Mouse (Mus musculus): ENCODE measurements at regions not wholly inside any gene's neighbourhood (a gene's known extent, or its start where the extent isn't known, plus 50 kb on each side); places are given as distances from the start of the nearest gene placed in this dataset.

DNA sequence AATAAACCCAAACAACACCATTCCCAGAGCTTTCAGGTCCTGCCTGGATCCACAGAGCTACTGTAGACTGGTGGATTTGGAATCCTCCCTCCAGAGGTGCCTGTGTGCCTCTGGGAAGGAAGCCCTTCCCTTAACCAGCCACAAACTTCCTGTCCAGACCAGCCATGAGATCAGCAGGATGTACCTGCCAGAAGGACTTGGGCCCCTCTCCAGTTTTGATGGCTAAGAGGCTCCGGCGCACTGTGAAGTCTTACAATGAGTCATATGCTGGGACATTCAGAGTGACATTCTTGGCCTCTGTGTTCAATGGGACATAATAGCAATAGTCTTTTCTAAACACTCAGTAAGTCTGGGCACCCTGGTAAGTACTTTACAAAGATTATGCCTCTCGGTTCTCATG is 125.0 kb upstream of the Cdkn3 start:
- no peak overlapping the region for H3K4me2 ChIP-seq
- H3K27ac ChIP-seq, result no peak overlapping the region
- WGBS, result 84% methylated on average over 3 of the region's 3 CpGs
- no peaks in the 10 kb centered on the region for H3K36me3 ChIP-seq
- H3K4me3 ChIP-seq, result no peak overlapping the region
- peaks cover 6% of the 10 kb centered on the region; the same call in 1 of the 2 replicates for H3K4me1 ChIP-seq (replicated peaks)
- H3K9me3 ChIP-seq, result no peaks in the 10 kb centered on the region
- H3K27me3 ChIP-seq, result peaks cover 9% of the 10 kb centered on the region; the same call in 1 of the 2 replicates
- no peak for ATAC-seq (ENCODE audit: low FRiP score)
- no peak overlapping the region for H3K9ac ChIP-seq

DNA sequence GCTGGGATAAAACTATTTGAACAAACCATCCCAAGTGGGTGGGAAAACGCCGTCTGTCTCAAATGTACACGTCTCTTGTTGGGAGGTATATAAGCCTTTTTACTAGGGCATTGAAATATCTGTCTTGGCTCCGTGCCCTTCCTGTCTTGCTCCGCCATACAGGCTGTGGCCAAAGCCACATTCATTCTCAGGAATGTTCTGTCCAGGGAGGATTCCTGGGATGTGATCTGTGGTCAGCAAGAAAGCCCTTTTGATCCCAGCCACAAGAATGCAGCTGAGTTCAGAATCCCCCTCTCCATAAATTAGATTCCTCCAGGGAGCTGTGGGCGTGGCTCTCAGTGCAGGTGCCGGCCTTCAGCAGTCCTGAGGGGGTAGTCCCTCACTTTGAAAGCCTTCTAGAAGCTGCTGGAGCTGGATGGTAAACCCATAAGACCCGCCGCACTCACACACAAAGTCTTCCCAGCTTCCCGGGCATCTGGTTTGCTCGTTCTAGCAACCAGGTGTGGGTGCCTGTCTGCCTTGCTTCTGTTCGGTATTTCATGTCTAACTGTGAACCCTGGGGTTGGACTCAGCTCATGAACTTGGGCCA is 125.6 kb upstream of the Cdkn3 start:
- 73% methylated on average over 12 of the region's 12 CpGs for WGBS

DNA sequence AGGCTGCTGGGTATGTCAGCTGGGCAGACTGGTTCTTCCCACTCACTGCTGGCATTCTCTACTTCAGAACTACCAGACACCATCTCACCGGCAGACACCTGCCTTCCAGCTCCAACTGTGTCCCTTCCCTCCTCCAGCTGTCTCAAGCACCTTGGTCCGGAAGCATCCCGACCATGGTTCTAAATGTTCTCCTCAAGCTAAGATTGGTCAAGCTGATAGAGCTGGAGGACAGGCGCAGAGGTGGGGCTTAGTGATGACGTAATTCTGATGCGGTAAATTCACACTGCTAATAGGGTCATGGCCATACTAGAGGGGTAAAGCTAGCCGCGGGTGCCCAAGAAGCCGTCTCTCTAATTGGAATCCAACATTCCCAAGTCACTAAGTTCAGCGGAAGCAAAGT is 126.1 kb upstream of the Cdkn3 start:
- Histone ChIP-seq H3K4me2 (no peak overlapping the region), H3K36me3 (no peaks in the 10 kb centered on the region), H3K4me1 (replicated peaks) (peaks cover under 1% of the 10 kb centered on the region; the same call in 1 of the 2 replicates), H3K9me3 (no peaks in the 10 kb centered on the region), H3K9ac (no peak overlapping the region), H3K27ac (no peak overlapping the region), H3K27me3 (peaks cover 9% of the 10 kb centered on the region; the same call in 1 of the 2 replicates), H3K4me3 (no peak overlapping the region)
- ATAC-seq (ENCODE audit: low FRiP score), result no peak
- 92% methylated on average over 10 of the region's 10 CpGs for WGBS

More for the DNA sequence above, 125.6 kb upstream of the Cdkn3 start:
- Histone ChIP-seq H3K9ac (no peak overlapping the region), H3K9me3 (no peaks in the 10 kb centered on the region), H3K27ac (no peak overlapping the region), H3K27me3 (peaks cover 9% of the 10 kb centered on the region; the same call in 1 of the 2 replicates), H3K4me1 (replicated peaks) (peaks cover 5% of the 10 kb centered on the region; the same call in 1 of the 2 replicates), H3K4me2 (no peak overlapping the region), H3K4me3 (no peak overlapping the region), H3K36me3 (no peaks in the 10 kb centered on the region)
- ATAC-seq (ENCODE audit: low FRiP score), result no peak

DNA sequence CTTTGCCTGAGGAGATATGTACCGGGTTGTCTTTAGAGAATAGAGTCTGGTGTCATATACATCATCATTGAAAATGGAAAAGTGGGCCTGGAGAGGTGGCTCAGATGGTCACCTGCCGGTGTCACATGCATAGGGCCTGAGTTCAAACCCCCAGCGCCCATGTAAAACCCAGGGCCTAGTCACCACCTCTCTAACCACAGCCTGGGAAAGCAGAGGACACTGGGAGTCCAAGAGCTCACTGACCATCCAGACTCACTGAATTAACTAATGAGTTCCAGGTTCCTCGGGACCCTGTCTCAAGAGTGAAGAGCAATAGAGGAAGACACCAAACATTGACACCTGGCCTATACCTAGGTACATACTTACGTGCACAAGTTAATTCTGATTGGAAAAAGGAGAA is 132.7 kb upstream of the Cdkn3 start:
- WGBS, result 88% methylated on average over 5 of the region's 5 CpGs

GRCm38 (mm10) chr14:46625760-46626159 is 134.6 kb upstream of the Cdkn3 start:
- Histone ChIP-seq H3K4me1 (replicated peaks) (no peaks in the 10 kb centered on the region), H3K9me3 (no peaks in the 10 kb centered on the region), H3K27me3 (no peaks in the 10 kb centered on the region), H3K9ac (no peak overlapping the region), H3K36me3 (no peaks in the 10 kb centered on the region), H3K27ac (no peak overlapping the region), H3K4me2 (no peak overlapping the region), H3K4me3 (no peak overlapping the region)
- 85% methylated on average over 7 of the region's 7 CpGs for WGBS
- ATAC-seq (ENCODE audit: low FRiP score), result no peak

More for the DNA sequence above, 132.7 kb upstream of the Cdkn3 start:
- H3K4me1 ChIP-seq (replicated peaks), result no peaks in the 10 kb centered on the region
- H3K9ac ChIP-seq, result no peak overlapping the region
- no peaks in the 10 kb centered on the region for H3K36me3 ChIP-seq
- no peaks in the 10 kb centered on the region for H3K27me3 ChIP-seq
- H3K9me3 ChIP-seq, result no peaks in the 10 kb centered on the region
- no peak overlapping the region for H3K4me2 ChIP-seq
- no peak overlapping the region for H3K27ac ChIP-seq
- H3K4me3 ChIP-seq, result no peak overlapping the region
- ATAC-seq (ENCODE audit: low FRiP score), result no peak

DNA sequence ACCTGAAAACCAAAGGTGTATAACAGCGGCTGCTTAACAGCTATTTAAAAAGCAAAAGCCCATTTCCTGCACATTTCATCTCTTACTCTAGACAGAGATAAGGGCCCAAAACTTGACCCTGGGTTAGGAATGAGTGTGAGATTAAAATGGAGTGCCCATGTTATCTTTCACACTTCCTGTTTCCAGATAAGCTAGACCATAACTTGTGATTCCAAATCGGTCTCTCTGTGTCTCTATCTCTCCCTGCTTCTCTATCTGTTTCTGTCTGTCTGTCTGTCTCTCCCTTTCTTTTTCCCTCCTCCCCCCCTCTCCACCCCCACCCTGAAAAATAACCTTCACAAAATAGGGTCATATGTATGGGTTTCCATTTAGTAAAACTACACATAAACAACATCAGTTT is 136.7 kb upstream of the Cdkn3 start:
- Histone ChIP-seq H3K27me3 (no peaks in the 10 kb centered on the region), H3K9ac (no peak overlapping the region), H3K4me2 (no peak overlapping the region), H3K4me1 (replicated peaks) (no peaks in the 10 kb centered on the region), H3K4me3 (no peak overlapping the region), H3K9me3 (no peaks in the 10 kb centered on the region), H3K36me3 (no peaks in the 10 kb centered on the region), H3K27ac (no peak overlapping the region)
- no peak for ATAC-seq (ENCODE audit: low FRiP score)
- 84% methylated on average over 2 of the region's 2 CpGs for WGBS

GRCm38 (mm10) chr14:46616030-46616429 is 144.3 kb upstream of the Cdkn3 start:
- no peak for ATAC-seq (ENCODE audit: low FRiP score)
- no peak overlapping the region for H3K9ac ChIP-seq
- no peak overlapping the region for H3K4me3 ChIP-seq
- no peaks in the 10 kb centered on the region for H3K36me3 ChIP-seq
- H3K27me3 ChIP-seq, result no peaks in the 10 kb centered on the region
- no peak overlapping the region for H3K4me2 ChIP-seq
- 89% methylated on average over 9 of the region's 9 CpGs for WGBS
- H3K27ac ChIP-seq, result no peak overlapping the region
- no peaks in the 10 kb centered on the region for H3K4me1 ChIP-seq (replicated peaks)
- H3K9me3 ChIP-seq, result no peaks in the 10 kb centered on the region

- H3K27me3 ChIP-seq, result no peaks in the 10 kb centered on the region
- no peak for ATAC-seq (ENCODE audit: low FRiP score)
- no peaks in the 10 kb centered on the region for H3K4me1 ChIP-seq (replicated peaks)
- H3K36me3 ChIP-seq, result no peaks in the 10 kb centered on the region
- no peak overlapping the region for H3K27ac ChIP-seq
- H3K4me3 ChIP-seq, result no peak overlapping the region
- H3K9me3 ChIP-seq, result no peaks in the 10 kb centered on the region
- H3K9ac ChIP-seq, result no peak overlapping the region
- WGBS, result 86% methylated on average over 4 of the region's 4 CpGs
- H3K4me2 ChIP-seq, result no peak overlapping the region
Measured at GRCm38 (mm10) chr14:46614936-46615335, 145.4 kb upstream of the Cdkn3 start.

- 58% methylated on average over 4 of the region's 4 CpGs for WGBS
- Histone ChIP-seq H3K4me3 (no peak overlapping the region), H3K9ac (no peak overlapping the region), H3K4me2 (no peak overlapping the region), H3K36me3 (no peaks in the 10 kb centered on the region), H3K4me1 (replicated peaks) (no peaks in the 10 kb centered on the region), H3K27ac (no peak overlapping the region), H3K9me3 (no peaks in the 10 kb centered on the region), H3K27me3 (no peaks in the 10 kb centered on the region)
- no peak for ATAC-seq (ENCODE audit: low FRiP score)
Measured at GRCm38 (mm10) chr14:46613748-46614147, 146.6 kb upstream of the Cdkn3 start.

GRCm38 (mm10) chr14:46613211-46613610 is 147.1 kb upstream of the Cdkn3 start:
- 89% methylated on average over 8 of the region's 8 CpGs for WGBS
- Histone ChIP-seq H3K36me3 (no peaks in the 10 kb centered on the region), H3K9ac (no peak overlapping the region), H3K27ac (no peak overlapping the region), H3K4me1 (replicated peaks) (no peaks in the 10 kb centered on the region), H3K9me3 (no peaks in the 10 kb centered on the region), H3K27me3 (no peaks in the 10 kb centered on the region), H3K4me2 (no peak overlapping the region), H3K4me3 (no peak overlapping the region)
- ATAC-seq (ENCODE audit: low FRiP score), result no peak

DNA sequence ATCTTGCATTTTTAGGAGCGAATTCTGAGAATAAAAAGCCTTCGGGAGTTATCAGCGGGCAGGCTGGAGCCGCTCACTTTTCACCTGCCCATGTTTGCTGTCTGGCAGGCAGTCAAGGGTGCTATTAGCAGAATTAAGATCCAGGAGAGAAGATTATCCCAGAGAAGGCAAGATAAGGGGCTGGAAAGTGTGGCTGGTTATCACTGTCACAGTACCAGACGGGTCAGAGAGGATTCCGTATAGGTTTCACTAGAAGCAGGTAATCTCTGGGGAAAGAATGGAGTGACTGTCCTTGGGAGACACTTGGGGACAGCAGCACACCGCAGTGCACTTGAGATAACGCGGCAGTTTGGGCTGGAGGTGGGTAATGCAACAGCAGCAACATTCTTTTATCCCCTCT is 147.8 kb upstream of the Cdkn3 start:
- no peaks in the 10 kb centered on the region for H3K36me3 ChIP-seq

GRCm38 (mm10) chr14:46610926-46611325 is 149.4 kb upstream of the Cdkn3 start:
- WGBS, result 87% methylated on average over 5 of the region's 5 CpGs
- H3K4me1 ChIP-seq (replicated peaks), result no peaks in the 10 kb centered on the region
- H3K27me3 ChIP-seq, result no peaks in the 10 kb centered on the region
- H3K36me3 ChIP-seq, result no peaks in the 10 kb centered on the region
- H3K9ac ChIP-seq, result no peak overlapping the region
- no peak overlapping the region for H3K27ac ChIP-seq
- no peak overlapping the region for H3K4me2 ChIP-seq
- H3K9me3 ChIP-seq, result no peaks in the 10 kb centered on the region
- ATAC-seq (ENCODE audit: low FRiP score), result no peak
- H3K4me3 ChIP-seq, result no peak overlapping the region

More for the DNA sequence above, 147.8 kb upstream of the Cdkn3 start:
- no peaks in the 10 kb centered on the region for H3K9me3 ChIP-seq
- no peaks in the 10 kb centered on the region for H3K27me3 ChIP-seq
- H3K4me1 ChIP-seq (replicated peaks), result no peaks in the 10 kb centered on the region
- no peak overlapping the region for H3K9ac ChIP-seq
- WGBS, result 81% methylated on average over 9 of the region's 9 CpGs
- H3K4me3 ChIP-seq, result no peak overlapping the region
- H3K27ac ChIP-seq, result no peak overlapping the region
- H3K4me2 ChIP-seq, result no peak overlapping the region
- no peak for ATAC-seq (ENCODE audit: low FRiP score)

DNA sequence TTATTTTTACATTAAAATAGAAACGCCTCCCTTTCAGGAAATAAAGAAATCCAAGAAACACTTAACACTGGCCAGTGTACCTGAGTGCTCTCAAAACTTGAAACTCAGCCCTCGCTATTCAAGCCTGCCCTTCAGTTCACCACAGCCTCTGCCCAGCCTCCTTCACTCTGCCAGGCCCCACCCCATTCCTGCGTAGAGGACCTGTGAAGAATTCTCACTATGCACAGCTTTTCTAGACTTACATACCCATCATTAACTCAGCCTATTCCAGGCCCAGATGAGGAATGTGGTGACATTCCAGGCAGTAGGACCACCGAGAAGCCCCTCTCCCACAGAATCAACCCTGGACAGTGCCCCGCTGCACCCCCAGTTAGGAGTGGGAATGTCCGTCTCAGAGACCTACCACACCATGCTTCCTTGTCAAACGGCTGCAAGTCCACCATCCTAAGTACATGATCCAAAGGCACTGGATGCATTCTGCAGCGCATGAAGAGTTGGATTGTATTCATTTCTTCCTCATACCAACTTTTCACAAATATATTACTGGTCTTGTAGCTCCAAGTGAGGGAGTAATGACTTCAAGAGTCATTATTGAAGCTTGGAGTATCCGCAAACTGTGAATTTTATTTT is 150.0 kb upstream of the Cdkn3 start:
- Histone ChIP-seq H3K4me2 (no peak overlapping the region), H3K4me1 (replicated peaks) (peaks cover 4% of the 10 kb centered on the region), H3K9me3 (no peaks in the 10 kb centered on the region), H3K9ac (no peak overlapping the region), H3K27me3 (no peaks in the 10 kb centered on the region), H3K27ac (no peak overlapping the region), H3K36me3 (no peaks in the 10 kb centered on the region), H3K4me3 (no peak overlapping the region)
- WGBS, result 85% methylated on average over 9 of the region's 9 CpGs
- no peak for ATAC-seq (ENCODE audit: low FRiP score)

All from hindbrain, embryonic 13.5 days (tissue).